In genomic region chr5:137289591-137290365, GRCm38 (mm10) we compare ENCODE assay signal across 8 mouse cellular contexts. TPM values are rescaled to one million over a fixed set of nuclear protein-coding genes. Genes with fewer than 3 reads are reported as not detected.
DNase-seq lines count a peak whose midpoint lies in the region; ATAC-seq and TF ChIP-seq lines count a peak whose summit lies in the region.

No protein-coding gene starts in this region.

- peak overlapping the region; percentile 70 to 89 for H3K4me3 ChIP-seq in MEL (ENCODE audit: control insufficient read depth in 1 of 2, insufficient read depth in 1 of 2, low read depth in 2 of 2, low read length in 2 of 2)
- peak overlapping the region; percentile 52; the same call in 1 of the 2 replicates for H3K4me3 ChIP-seq in forebrain, postnatal 0 days (ENCODE audit: low read depth, low read length)
- peak overlapping the region; percentile 61 for H3K4me3 ChIP-seq in midbrain, embryonic 10.5 days

- peak; percentile 60 for DNase-seq in cerebellum, adult 11-12 months
- no peak for DNase-seq in cerebellum, postnatal 4 days (ENCODE audit: low spot score in 2 of 2)
- DNase-seq in MEL (ENCODE audit: low read depth, low spot score) (peak; percentile 99), adipocyte (ENCODE audit: low spot score) (no peak)
- DNase-seq in forebrain, postnatal 0 days = no peak
- DNase-seq in midbrain, embryonic 10.5 days (ENCODE audit: low spot score) = no peak
- DNase-seq in lung, postnatal 36 days = no peak
- no peak for DNase-seq in left cerebral cortex, postnatal 14 days (ENCODE audit: low spot score in 2 of 2)

- peak overlapping the region; percentile 92 for H3K27ac ChIP-seq in MEL (ENCODE audit: control insufficient read depth, low read depth, low read length)
- H3K27ac ChIP-seq in forebrain, postnatal 0 days (ENCODE audit: low read depth, low read length) = no peak overlapping the region
- peak overlapping the region; percentile 74 for H3K27ac ChIP-seq in midbrain, embryonic 10.5 days (replicated peaks)

- peak; percentile 93 to 98 for TF ChIP-seq EP300 in MEL (IDR thresholded peaks at IDR 0.05; ENCODE audit: low read depth in 1 of 2, low read length in 2 of 2)

- peak overlapping the region; percentile 86 for H3K9ac ChIP-seq in MEL (ENCODE audit: control insufficient read depth, low read depth, low read length, poor library complexity, severe bottlenecking)
- H3K9ac ChIP-seq in forebrain, postnatal 0 days = no peak overlapping the region

- intact Hi-C loops in left cerebral cortex, postnatal 14 days (cut with DNase I) = loop anchor here (5.0 kb wide), 1 partner anchor 257 kb away; no protein-coding TSS in a partner anchor

- H3K79me2 ChIP-seq in MEL (ENCODE audit: control insufficient read depth, insufficient read depth, low read length, poor library complexity) = peaks cover 11% of the 10 kb centered on the region; the same call in 1 of the 2 replicates

- H3K27me3 ChIP-seq in MEL (ENCODE audit: control insufficient read depth in 1 of 2, insufficient read depth in 2 of 2, low read length in 2 of 2) = no peaks in the 10 kb centered on the region
- 0 out of 2 replicates have a peak, but pooled peaks cover 3% of the 10 kb centered on the region for H3K27me3 ChIP-seq in forebrain, postnatal 0 days (ENCODE audit: insufficient read depth, low read length)
- H3K27me3 ChIP-seq in midbrain, embryonic 10.5 days (ENCODE audit: low read depth, poor library complexity, severe bottlenecking) = peaks cover 63% of the 10 kb centered on the region

- H3K4me1 ChIP-seq in MEL (ENCODE audit: control insufficient read depth in 1 of 2, insufficient read depth in 2 of 2, low read length in 2 of 2) = peaks cover 4 to 31% of the 10 kb centered on the region in 2 experiments
- 0 out of 2 replicates have a peak, but pooled peaks cover 2% of the 10 kb centered on the region for H3K4me1 ChIP-seq in forebrain, postnatal 0 days (ENCODE audit: insufficient read depth)
- peaks cover 70% of the 10 kb centered on the region for H3K4me1 ChIP-seq in midbrain, embryonic 10.5 days

- peak overlapping the region; percentile 93 for H3K4me2 ChIP-seq in forebrain, postnatal 0 days (ENCODE audit: low read depth)

- 59% methylated on average over 13 of the region's 13 CpGs for WGBS in forebrain, postnatal 0 days
- 55% methylated on average over 13 of the region's 13 CpGs for WGBS in midbrain, embryonic 10.5 days

- peaks cover 0 to 24% of the 10 kb centered on the region in 2 experiments; a peak in 2 of 4 replicates for H3K36me3 ChIP-seq in MEL (ENCODE audit: control insufficient read depth in 1 of 2, insufficient read depth in 2 of 2, low read length in 2 of 2)
- H3K36me3 ChIP-seq in forebrain, postnatal 0 days (ENCODE audit: insufficient read depth) = no peaks in the 10 kb centered on the region; the same call in 1 of the 2 replicates
- peaks cover under 1% of the 10 kb centered on the region; the same call in 1 of the 2 replicates for H3K36me3 ChIP-seq in midbrain, embryonic 10.5 days

- no peak for TF ChIP-seq CTCF in MEL (IDR thresholded peaks at IDR 0.05 in 2 of 3, conservative IDR thresholded peaks at IDR 0.05 in 1 of 3; ENCODE audit: control insufficient read depth in 1 of 3, insufficient read depth in 1 of 3, low read depth in 2 of 3, low read length in 3 of 3, poor library complexity in 1 of 3, severe bottlenecking in 1 of 3)
- no peak for TF ChIP-seq CTCF in forebrain, postnatal 0 days (IDR thresholded peaks at IDR 0.05; ENCODE audit: low read depth)

- ATAC-seq in forebrain, postnatal 0 days = no peak

- no peaks in the 10 kb centered on the region for H3K9me3 ChIP-seq in MEL (replicated peaks; ENCODE audit: insufficient read depth, low read length)
- H3K9me3 ChIP-seq in forebrain, postnatal 0 days (ENCODE audit: low read length) = no peaks in the 10 kb centered on the region
- H3K9me3 ChIP-seq in midbrain, embryonic 10.5 days (replicated peaks) = no peaks in the 10 kb centered on the region

- TF ChIP-seq RAD21 in MEL (IDR thresholded peaks at IDR 0.05; ENCODE audit: low read depth, low read length) = no peak

- TF ChIP-seq POLR2A in MEL (IDR thresholded peaks at IDR 0.05; ENCODE audit: control insufficient read depth in 1 of 2, insufficient read depth in 1 of 2, low read depth in 1 of 2, low read length in 2 of 2, poor library complexity in 1 of 2) = peak in 1 of 2 experiments; percentile 77; a peak in 2 of 4 replicates

TF ChIP-seq in MEL, 35 proteins besides CTCF, POLR2A, EP300 and RAD21 (continues in another document):
- peak; percentile 93 for TF ChIP-seq ZMIZ1 (IDR thresholded peaks at IDR 0.05; ENCODE audit: low read depth, low read length)
- TF ChIP-seq POLR2AphosphoS2 (IDR thresholded peaks at IDR 0.05; ENCODE audit: low read length) = peak; percentile 68; the same call in 1 of the 2 replicates
- TF ChIP-seq CHD1 (IDR thresholded peaks at IDR 0.05; ENCODE audit: low read depth, low read length) = no peak
- TF ChIP-seq POLR2AphosphoS5 (IDR thresholded peaks at IDR 0.05; ENCODE audit: borderline replicate concordance, low read depth, low read length) = peak; percentile 62; the same call in 1 of the 2 replicates
- TF ChIP-seq MAX (IDR thresholded peaks at IDR 0.05; ENCODE audit: low read length) = peak; percentile 0; the same call in 1 of the 2 replicates
- no peak for TF ChIP-seq E2F4 (IDR thresholded peaks at IDR 0.05; ENCODE audit: borderline replicate concordance, low read depth, low read length)
- TF ChIP-seq MXI1 (IDR thresholded peaks at IDR 0.05; ENCODE audit: low read depth, low read length) = peak; percentile 51; the same call in 1 of the 2 replicates
- peak; percentile 52 for TF ChIP-seq NELFE (IDR thresholded peaks at IDR 0.05; ENCODE audit: low read depth, low read length)
- TF ChIP-seq MEF2A (IDR thresholded peaks at IDR 0.05; ENCODE audit: extremely low read depth, insufficient replicate concordance, low read depth, low read length, poor library complexity, severe bottlenecking) = no peak
- no peak for TF ChIP-seq MAFK (IDR thresholded peaks at IDR 0.05; ENCODE audit: borderline replicate concordance, low read depth, low read length)
- 0 out of 2 replicates have a peak, but pooled peaks have one; percentile 20 for TF ChIP-seq USF1 (IDR thresholded peaks at IDR 0.05; ENCODE audit: low read depth, low read length)
- peak; percentile 98 for TF ChIP-seq TCF12 (IDR thresholded peaks at IDR 0.05; ENCODE audit: low read depth, low read length)
- no peak for TF ChIP-seq ELF1 (IDR thresholded peaks at IDR 0.05; ENCODE audit: low read depth, low read length)
- peak; percentile 98 for TF ChIP-seq GATA1 (IDR thresholded peaks at IDR 0.05; ENCODE audit: low read depth, low read length)
- TF ChIP-seq CHD2 (IDR thresholded peaks at IDR 0.05; ENCODE audit: low read length) = 0 out of 2 replicates have a peak, but pooled peaks have one; percentile 26
- TF ChIP-seq ZKSCAN1 (IDR thresholded peaks at IDR 0.05; ENCODE audit: low read depth, low read length) = no peak
- TF ChIP-seq TAL1 (IDR thresholded peaks at IDR 0.05; ENCODE audit: low read length) = peak; percentile 100
- no peak for TF ChIP-seq ZC3H11A (IDR thresholded peaks at IDR 0.05; ENCODE audit: low read depth, low read length)

RNA-seq across cellular contexts. Expression of gene Ache, which starts 2.5 kb away (rescaled TPM):
- 3.4 and 7.0 TPM in 2 replicates for total RNA-seq in MEL (2012; rRNA removed)
- polyA plus RNA-seq in MEL (2012; ENCODE audit: insufficient read depth in 1 of 2, insufficient read length in 2 of 2, low read depth in 1 of 2, low replicate concordance in 2 of 2, missing spikeins in 1 of 2) = 10 to 100 TPM in 1 of 2 experiments, not detected in 1; 16.8 TPM
- 48.4 and 73.2 TPM in 2 replicates for total RNA-seq in forebrain, postnatal 0 days (2014; rRNA removed)
- polyA plus RNA-seq in forebrain, postnatal 0 days (2015; fragmentation: Nextera tagmentation; extraction: Ambion mirVana) = 44.3 and 69.1 TPM in 2 replicates
- polyA plus RNA-seq in midbrain, embryonic 10.5 days (2016; fragmentation: Nextera tagmentation; extraction: Ambion mirVana) = 3.4 and 4.8 TPM in 2 replicates
- 10 to 100 TPM; 68.4 to 81.1 TPM for total RNA-seq in left cerebral cortex, postnatal 14 days (2021)

RNA-seq across cellular contexts. Expression of gene Ufsp1, which starts 4.7 kb away (rescaled TPM):
- 4.7 and 6.9 TPM in 2 replicates for total RNA-seq in MEL (2012; rRNA removed)
- polyA plus RNA-seq in MEL (2012; ENCODE audit: insufficient read depth in 1 of 2, insufficient read length in 2 of 2, low read depth in 1 of 2, low replicate concordance in 2 of 2, missing spikeins in 1 of 2) = 10 to 100 TPM in 1 of 2 experiments, not detected in 1; 16.1 TPM
- 15.2 and 16.2 TPM in 2 replicates for total RNA-seq in forebrain, postnatal 0 days (2014; rRNA removed)
- polyA plus RNA-seq in forebrain, postnatal 0 days (2015; fragmentation: Nextera tagmentation; extraction: Ambion mirVana) = 15.8 and 23.4 TPM in 2 replicates
- polyA plus RNA-seq in midbrain, embryonic 10.5 days (2016; fragmentation: Nextera tagmentation; extraction: Ambion mirVana) = 9.6 and 11.0 TPM in 2 replicates
- 10 to 100 TPM; 16.4 to 17.1 TPM for total RNA-seq in left cerebral cortex, postnatal 14 days (2021)

RNA-seq across cellular contexts. Expression of gene Srrt, which starts 17.7 kb away (rescaled TPM):
- 235 and 291 TPM in 2 replicates for total RNA-seq in MEL (2012; rRNA removed)
- 100 to 1,000 TPM in 1 of 2 experiments, not detected in 1; 454 TPM for polyA plus RNA-seq in MEL (2012; ENCODE audit: insufficient read depth in 1 of 2, insufficient read length in 2 of 2, low read depth in 1 of 2, low replicate concordance in 2 of 2, missing spikeins in 1 of 2)
- 136 and 153 TPM in 2 replicates for total RNA-seq in forebrain, postnatal 0 days (2014; rRNA removed)
- polyA plus RNA-seq in forebrain, postnatal 0 days (2015; fragmentation: Nextera tagmentation; extraction: Ambion mirVana) = 52.3 and 55.6 TPM in 2 replicates
- 190 and 192 TPM in 2 replicates for polyA plus RNA-seq in midbrain, embryonic 10.5 days (2016; fragmentation: Nextera tagmentation; extraction: Ambion mirVana)
- 100 to 1,000 TPM; 167 to 176 TPM for total RNA-seq in left cerebral cortex, postnatal 14 days (2021)

RNA-seq across cellular contexts. Expression of gene Trip6, which starts 24.4 kb away (rescaled TPM):
- 0.46 and 0.58 TPM in 2 replicates for total RNA-seq in MEL (2012; rRNA removed)
- polyA plus RNA-seq in MEL (2012; ENCODE audit: insufficient read depth in 1 of 2, insufficient read length in 2 of 2, low read depth in 1 of 2, low replicate concordance in 2 of 2, missing spikeins in 1 of 2) = 1 to 10 TPM in 1 of 2 experiments, not detected in 1; 2.1 TPM
- total RNA-seq in forebrain, postnatal 0 days (2014; rRNA removed) = 10.8 and 11.4 TPM in 2 replicates
- polyA plus RNA-seq in forebrain, postnatal 0 days (2015; fragmentation: Nextera tagmentation; extraction: Ambion mirVana) = 9.9 and 11.6 TPM in 2 replicates
- 61.0 and 61.1 TPM in 2 replicates for polyA plus RNA-seq in midbrain, embryonic 10.5 days (2016; fragmentation: Nextera tagmentation; extraction: Ambion mirVana)
- 1 to 10 TPM; 3.5 to 3.9 TPM for total RNA-seq in left cerebral cortex, postnatal 14 days (2021)

RNA-seq across cellular contexts. Expression of gene Slc12a9, which starts 43.6 kb away (rescaled TPM):
- 7.1 and 8.8 TPM in 2 replicates for total RNA-seq in MEL (2012; rRNA removed)
- 10 to 100 TPM in 1 of 2 experiments, not detected in 1; 12.1 TPM for polyA plus RNA-seq in MEL (2012; ENCODE audit: insufficient read depth in 1 of 2, insufficient read length in 2 of 2, low read depth in 1 of 2, low replicate concordance in 2 of 2, missing spikeins in 1 of 2)
- total RNA-seq in forebrain, postnatal 0 days (2014; rRNA removed) = 19.3 and 21.8 TPM in 2 replicates
- polyA plus RNA-seq in forebrain, postnatal 0 days (2015; fragmentation: Nextera tagmentation; extraction: Ambion mirVana) = 12.5 and 18.4 TPM in 2 replicates
- polyA plus RNA-seq in midbrain, embryonic 10.5 days (2016; fragmentation: Nextera tagmentation; extraction: Ambion mirVana) = 12.0 and 14.3 TPM in 2 replicates
- 10 to 100 TPM; 23.7 to 28.0 TPM for total RNA-seq in left cerebral cortex, postnatal 14 days (2021)

Comparison
In these comparisons a context has a peak if more than half of its experiments do, and no peak if none do; other contexts are left out.
1. DNase-seq: peak in cerebellum, adult 11-12 months (single experiment) and MEL (single experiment); none in cerebellum, postnatal 4 days (0 of 2), forebrain, postnatal 0 days (single experiment), midbrain, embryonic 10.5 days (single experiment), adipocyte (single experiment), lung, postnatal 36 days (single experiment) and left cerebral cortex, postnatal 14 days (0 of 2).
2. Peak in every context shown above with its lines, with median percentiles within 50 percentile points of each other: H3K4me3 ChIP-seq.